Mouse (Mus musculus) liver, embryonic 12.5 days (tissue): ENCODE measurements at regions not wholly inside any gene's neighbourhood (a gene's known extent, or its start where the extent isn't known, plus 50 kb on each side); places are given as distances from the start of the nearest gene placed in this dataset.

Experiments used
- ATAC-seq: fragments of 200-750 bp; cut with Nextera tagmentation; 2 replicates; pipeline ENCODE4 v1.8.0; 2017; ENCODE audit warnings: moderate number of reproducible peaks, mild to moderate bottlenecking, moderate library complexity
- H3K27ac ChIP-seq: fragments of 300-500 bp; sonication (generic); 2 replicates; pipeline ENCODE4 v1.5.1; 2016; ENCODE audit warnings: mild to moderate bottlenecking
- H3K27me3 ChIP-seq: fragments of 300-500 bp; sonication (generic); replicated peaks from 2 replicates; pipeline ENCODE4 v1.6.1; 2016; ENCODE audit warnings: mild to moderate bottlenecking, moderate library complexity
- H3K36me3 ChIP-seq: fragments of 300-500 bp; sonication (generic); 2 replicates; pipeline ENCODE4 v1.6.1; 2016; ENCODE audit warnings: mild to moderate bottlenecking, moderate library complexity
- H3K4me1 ChIP-seq: fragments of 300-500 bp; sonication (generic); 2 replicates; pipeline ENCODE4 v1.6.1; 2016
- H3K4me2 ChIP-seq: fragments of 300-500 bp; sonication (generic); 2 replicates; pipeline ENCODE4 v1.6.1; 2016; ENCODE audit warnings: mild to moderate bottlenecking, moderate library complexity
- H3K4me3 ChIP-seq: fragments of 300-500 bp; sonication (generic); 2 replicates; pipeline ENCODE4 v1.5.1; 2016; ENCODE audit warnings: mild to moderate bottlenecking, moderate library complexity
- H3K9ac ChIP-seq: fragments of 300-500 bp; sonication (generic); 2 replicates; pipeline ENCODE4 v1.6.1; 2016; ENCODE audit warnings: mild to moderate bottlenecking, moderate library complexity
- H3K9me3 ChIP-seq: fragments of 300-500 bp; sonication (generic); replicated peaks from 2 replicates; pipeline ENCODE4 v1.6.1; 2016; ENCODE audit warnings: mild to moderate bottlenecking, moderate library complexity
- WGBS: fragments of 180-500 bp; shearing (Covaris S2); methylation state at CpG from one replicate; pipeline ENCODE4 v1.1.7; 2016; ENCODE audit not compliant: insufficient replicate concordance; 5-methylcytosine and 5-hydroxymethylcytosine counted together

DNA sequence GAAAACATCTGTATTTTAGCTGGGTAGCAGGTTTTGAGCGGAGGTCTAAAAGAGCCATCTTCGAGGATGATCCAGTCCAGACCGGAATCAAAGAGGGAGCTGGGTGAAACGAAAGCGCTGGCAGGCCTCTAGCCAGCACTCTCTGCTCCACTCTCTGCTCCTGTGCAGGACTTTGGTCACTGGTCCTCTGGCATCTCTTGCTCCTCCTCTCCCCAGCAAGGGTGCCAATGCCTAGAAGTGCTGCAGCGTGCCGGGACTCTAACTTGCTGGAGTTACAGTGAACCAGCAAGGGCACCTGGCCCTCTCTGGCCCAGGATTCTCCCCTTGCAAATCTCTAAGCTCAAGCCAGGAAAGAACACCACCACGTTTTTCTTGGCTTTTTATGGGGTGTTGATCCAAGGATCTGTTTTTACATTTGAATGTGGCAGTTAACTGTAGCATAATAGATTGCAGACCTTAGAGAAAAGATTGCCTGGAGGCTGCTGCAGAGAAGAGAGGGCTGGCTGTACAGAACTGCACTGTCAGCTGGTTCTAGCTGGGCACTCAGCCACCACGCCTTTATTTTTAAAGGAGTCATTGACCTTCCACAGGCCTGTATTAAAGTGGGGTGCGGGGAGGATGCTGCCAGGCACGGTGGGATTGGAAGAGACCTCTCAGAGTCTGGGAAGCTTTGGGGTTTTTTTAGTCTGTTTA, 101.1 kb upstream of the Sesn3 start:
- H3K36me3 ChIP-seq, result no peaks in the 10 kb centered on the region
- H3K27me3 ChIP-seq, result no peaks in the 10 kb centered on the region
- 0 out of 2 replicates have a peak, but pooled peaks cover 4% of the 10 kb centered on the region for H3K4me1 ChIP-seq
- no peak overlapping the region for H3K4me2 ChIP-seq
- H3K27ac ChIP-seq, result no peak overlapping the region
- no peak for ATAC-seq
- WGBS, result 27% methylated on average over 11 of the region's 11 CpGs
- H3K4me3 ChIP-seq, result no peak overlapping the region
- no peaks in the 10 kb centered on the region for H3K9me3 ChIP-seq
- H3K9ac ChIP-seq, result no peak overlapping the region

DNA sequence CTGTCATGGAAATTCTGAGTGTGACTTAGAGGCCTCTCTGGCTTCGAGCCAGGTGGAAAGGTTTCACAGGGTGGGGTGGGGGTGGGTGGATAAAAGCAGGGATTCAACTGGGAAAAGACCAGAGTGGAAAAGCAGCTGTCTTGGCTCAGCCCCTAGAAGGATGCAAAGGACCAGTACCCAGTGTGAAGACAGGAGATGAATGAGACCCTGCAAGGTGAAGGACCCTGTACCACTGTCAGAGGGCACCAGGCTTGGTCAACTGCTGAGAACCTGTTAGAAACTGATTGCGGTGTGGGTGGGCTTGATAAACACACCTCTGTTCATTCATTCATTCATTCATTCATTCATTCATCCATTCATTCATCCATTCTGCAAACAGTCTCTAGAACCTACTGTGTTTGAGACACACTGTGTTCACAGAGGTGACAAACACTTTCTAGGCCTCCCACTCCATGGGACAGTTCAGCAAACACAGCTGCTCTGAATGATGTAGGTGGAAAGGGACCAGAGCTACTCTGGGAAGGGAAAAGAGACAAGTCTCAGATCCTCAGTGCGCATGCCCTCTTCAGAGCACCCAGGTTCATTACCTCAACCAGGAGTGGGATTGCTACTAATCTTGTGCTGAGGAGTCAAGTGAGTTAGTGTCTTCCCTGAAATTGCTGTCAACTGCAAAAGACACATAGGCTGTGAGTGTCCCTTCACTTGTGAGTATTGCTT, 100.4 kb upstream of the Sesn3 start:
- Histone ChIP-seq H3K4me3 (no peak overlapping the region), H3K4me1 (0 out of 2 replicates have a peak, but pooled peaks cover 4% of the 10 kb centered on the region), H3K27ac (no peak overlapping the region), H3K9ac (no peak overlapping the region), H3K36me3 (no peaks in the 10 kb centered on the region), H3K4me2 (no peak overlapping the region), H3K9me3 (no peaks in the 10 kb centered on the region), H3K27me3 (no peaks in the 10 kb centered on the region)
- no peak for ATAC-seq
- 60% methylated on average over 3 of the region's 3 CpGs for WGBS

DNA sequence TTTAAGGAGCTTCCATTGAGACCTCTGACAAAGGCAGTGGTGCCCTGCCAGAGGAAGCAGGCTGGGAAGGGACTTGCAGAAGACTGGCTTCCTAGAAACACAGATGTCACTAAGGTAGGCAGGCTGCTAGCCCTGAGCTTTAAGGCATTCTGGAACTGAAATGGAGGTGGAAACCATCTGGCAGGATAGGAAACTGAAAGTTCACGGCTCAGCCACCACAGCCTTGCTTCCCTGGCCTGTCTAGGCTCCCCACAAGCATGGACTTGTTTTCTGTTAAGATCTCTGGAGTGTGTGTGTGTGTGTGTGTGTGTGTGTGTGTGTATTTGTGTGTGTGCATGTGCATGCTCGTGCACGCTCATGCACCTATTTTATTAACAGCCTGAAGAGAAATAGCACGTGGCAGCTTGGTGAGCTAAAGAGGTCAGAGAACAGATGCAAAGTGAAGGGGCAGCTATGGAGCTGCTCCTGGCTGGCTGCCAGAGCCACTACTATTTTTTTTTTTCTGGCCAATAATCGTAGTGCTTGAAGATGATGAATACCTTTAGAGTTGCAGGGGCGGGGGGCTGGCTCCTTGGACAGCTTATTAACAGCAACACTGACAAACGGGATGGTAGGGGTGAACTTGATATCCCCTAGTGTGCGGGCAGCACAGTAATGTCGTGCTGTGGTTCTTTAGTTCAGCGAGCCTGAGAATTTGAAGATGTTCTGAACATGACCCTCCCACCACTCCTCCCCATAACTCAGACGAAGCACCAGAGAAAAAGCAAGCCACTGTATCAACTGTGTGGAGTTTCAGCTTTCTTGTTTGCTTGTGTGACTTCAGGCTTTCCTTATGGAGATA, 99.6 kb upstream of the Sesn3 start:
- H3K27ac ChIP-seq, result no peak overlapping the region
- ATAC-seq, result no peak

DNA sequence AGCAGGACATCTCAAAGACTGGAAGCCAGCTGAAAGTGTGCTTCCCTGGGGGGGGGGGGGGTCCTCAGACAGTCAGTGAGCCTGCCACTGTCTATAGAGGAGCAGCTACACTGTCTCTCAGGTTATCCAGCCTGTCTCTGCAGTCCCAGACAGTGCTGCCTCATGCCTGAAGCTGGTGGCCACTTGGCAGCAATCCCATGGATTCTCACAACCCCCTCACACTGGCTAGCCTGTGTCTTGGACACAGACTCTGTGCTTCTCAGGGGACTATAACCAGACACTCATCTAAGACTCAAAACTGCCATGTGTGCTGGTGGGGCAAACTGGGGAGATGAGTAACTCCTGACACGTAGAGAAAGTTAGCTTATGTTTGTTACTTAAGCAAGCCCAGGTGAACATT, 95.1 kb upstream of the Sesn3 start:
- H3K27ac ChIP-seq, result no peak overlapping the region
- no peaks in the 10 kb centered on the region for H3K27me3 ChIP-seq
- no peaks in the 10 kb centered on the region for H3K36me3 ChIP-seq
- 58% methylated on average over 1 of the region's 1 CpGs for WGBS
- 0 out of 2 replicates have a peak, but pooled peaks cover 4% of the 10 kb centered on the region for H3K4me1 ChIP-seq
- H3K4me3 ChIP-seq, result no peak overlapping the region
- no peaks in the 10 kb centered on the region for H3K9me3 ChIP-seq
- ATAC-seq, result no peak
- H3K9ac ChIP-seq, result no peak overlapping the region
- H3K4me2 ChIP-seq, result no peak overlapping the region

More for the DNA sequence above, 99.6 kb upstream of the Sesn3 start:
- Histone ChIP-seq H3K4me2 (no peak overlapping the region), H3K9me3 (no peaks in the 10 kb centered on the region), H3K4me3 (no peak overlapping the region), H3K27me3 (no peaks in the 10 kb centered on the region), H3K36me3 (no peaks in the 10 kb centered on the region), H3K4me1 (0 out of 2 replicates have a peak, but pooled peaks cover 4% of the 10 kb centered on the region), H3K9ac (no peak overlapping the region)
- WGBS, result 49% methylated on average over 11 of the region's 11 CpGs

DNA sequence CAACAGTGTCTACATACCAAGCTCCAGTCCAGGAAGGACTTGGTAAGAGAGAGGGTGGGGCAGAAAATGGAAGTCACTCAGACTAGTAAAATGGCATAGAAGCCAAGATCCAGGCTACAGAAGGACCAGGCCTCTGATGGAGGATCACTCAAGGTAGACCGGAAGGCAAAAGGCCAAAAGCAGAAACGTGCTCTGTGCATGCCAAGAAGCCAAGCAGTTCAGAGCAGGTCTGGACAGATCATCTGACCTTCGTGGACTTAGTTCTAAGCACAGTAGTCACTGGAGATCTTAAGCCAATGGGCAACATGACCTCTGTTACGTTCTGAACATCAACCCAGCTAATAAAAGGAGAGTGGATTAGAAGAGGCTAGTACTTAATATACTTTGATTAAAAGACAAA, 90.6 kb upstream of the Sesn3 start:
- no peaks in the 10 kb centered on the region for H3K4me1 ChIP-seq
- no peaks in the 10 kb centered on the region for H3K27me3 ChIP-seq
- no peaks in the 10 kb centered on the region for H3K9me3 ChIP-seq
- H3K27ac ChIP-seq, result no peak overlapping the region
- no peak for ATAC-seq
- 66% methylated on average over 4 of the region's 4 CpGs for WGBS
- no peaks in the 10 kb centered on the region for H3K36me3 ChIP-seq
- H3K9ac ChIP-seq, result no peak overlapping the region
- H3K4me3 ChIP-seq, result no peak overlapping the region
- no peak overlapping the region for H3K4me2 ChIP-seq

DNA sequence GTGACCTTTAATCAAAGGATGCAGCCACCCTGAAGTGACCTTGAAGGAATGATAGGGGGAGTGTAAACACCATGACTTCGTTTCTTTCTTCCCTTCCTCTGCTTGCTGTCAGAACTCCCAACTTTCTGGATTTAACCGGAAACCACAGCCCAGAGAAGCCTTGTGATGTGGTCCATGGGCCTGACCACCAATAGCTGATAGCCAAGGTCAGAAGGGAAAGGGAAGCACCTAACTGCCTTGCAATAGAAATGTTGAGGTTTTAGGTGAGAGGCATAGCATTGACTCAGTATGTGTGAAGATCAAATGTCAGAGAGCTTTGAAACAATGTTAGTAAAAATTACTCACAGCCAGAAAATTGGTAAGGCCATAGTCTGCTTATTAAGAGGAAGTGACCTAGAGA, 89.2 kb upstream of the Sesn3 start:
- no peak overlapping the region for H3K9ac ChIP-seq
- no peak overlapping the region for H3K4me2 ChIP-seq
- no peak overlapping the region for H3K27ac ChIP-seq
- 24% methylated on average over 2 of the region's 2 CpGs for WGBS
- ATAC-seq, result no peak
- H3K4me3 ChIP-seq, result no peak overlapping the region
- no peaks in the 10 kb centered on the region for H3K4me1 ChIP-seq
- no peaks in the 10 kb centered on the region for H3K27me3 ChIP-seq
- H3K9me3 ChIP-seq, result no peaks in the 10 kb centered on the region
- no peaks in the 10 kb centered on the region for H3K36me3 ChIP-seq

DNA sequence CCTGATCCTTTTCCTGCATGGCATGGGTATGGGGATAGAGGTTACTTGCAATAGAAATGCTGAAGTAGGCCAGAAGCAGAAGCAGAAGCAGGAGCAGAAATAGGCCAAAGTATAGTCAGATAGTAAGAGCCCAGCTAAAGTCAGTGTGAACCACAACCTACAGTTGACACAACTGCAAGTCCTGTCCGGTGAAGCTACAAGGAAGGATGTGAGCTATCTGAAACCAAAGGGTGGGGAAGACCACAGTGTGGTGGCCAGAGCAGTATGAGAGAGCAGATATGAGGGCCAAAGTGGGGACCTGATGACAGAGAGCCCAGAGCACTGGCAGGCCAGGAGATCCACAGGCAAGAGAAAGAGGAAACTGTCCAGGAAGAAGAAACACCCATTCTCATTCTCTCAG, 87.1 kb upstream of the Sesn3 start:
- Histone ChIP-seq H3K4me1 (no peaks in the 10 kb centered on the region), H3K4me2 (no peak overlapping the region), H3K9me3 (no peaks in the 10 kb centered on the region), H3K4me3 (no peak overlapping the region), H3K36me3 (no peaks in the 10 kb centered on the region), H3K27me3 (no peaks in the 10 kb centered on the region), H3K27ac (no peak overlapping the region), H3K9ac (no peak overlapping the region)
- no peak for ATAC-seq
- WGBS, result 45% methylated on average over 1 of the region's 1 CpGs

DNA sequence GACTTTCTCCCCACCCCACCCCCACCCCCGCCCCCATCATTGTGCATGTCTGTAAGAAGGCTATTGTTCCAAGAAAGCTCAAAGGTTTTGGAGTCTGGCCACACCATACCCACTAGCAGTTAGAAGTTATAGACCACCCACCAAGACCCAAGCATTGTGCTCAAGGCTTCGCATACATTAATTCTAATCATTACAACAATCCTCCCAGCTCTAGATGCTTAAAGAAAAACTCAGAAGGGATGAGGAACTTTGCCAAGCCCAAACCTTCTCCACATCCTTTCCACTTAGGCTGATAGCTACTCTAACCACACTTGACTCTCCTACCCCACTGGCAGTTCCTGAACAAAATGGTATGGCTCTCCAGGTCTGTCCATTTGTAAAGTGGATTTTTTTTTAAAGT, 86.4 kb upstream of the Sesn3 start:
- WGBS, result 75% methylated on average over 2 of the region's 2 CpGs
- H3K4me3 ChIP-seq, result no peak overlapping the region
- no peak overlapping the region for H3K9ac ChIP-seq
- no peaks in the 10 kb centered on the region for H3K36me3 ChIP-seq
- no peak overlapping the region for H3K4me2 ChIP-seq
- H3K4me1 ChIP-seq, result no peaks in the 10 kb centered on the region
- no peak for ATAC-seq
- no peak overlapping the region for H3K27ac ChIP-seq
- H3K27me3 ChIP-seq, result no peaks in the 10 kb centered on the region
- H3K9me3 ChIP-seq, result no peaks in the 10 kb centered on the region

DNA sequence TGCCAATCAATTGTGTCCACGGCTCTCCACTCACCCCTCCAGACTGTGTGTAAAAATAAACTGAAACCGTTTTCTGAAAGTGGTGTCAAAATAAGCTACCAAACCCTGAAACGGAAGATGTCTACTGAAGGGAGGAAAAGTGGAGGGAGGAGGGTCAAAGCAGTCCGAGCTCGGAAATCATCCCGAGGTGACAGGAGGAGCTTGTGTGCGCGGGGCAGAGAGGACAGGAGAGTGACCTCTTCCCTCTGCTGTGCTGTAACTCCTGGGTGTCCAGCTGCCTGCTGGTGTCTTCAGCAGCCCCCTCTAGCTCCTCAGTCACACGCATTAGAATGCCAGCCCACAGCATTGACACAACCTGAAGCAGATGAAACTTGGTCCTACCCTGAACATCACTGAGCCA, 84.2 kb upstream of the Sesn3 start:
- ATAC-seq, result no peak

DNA sequence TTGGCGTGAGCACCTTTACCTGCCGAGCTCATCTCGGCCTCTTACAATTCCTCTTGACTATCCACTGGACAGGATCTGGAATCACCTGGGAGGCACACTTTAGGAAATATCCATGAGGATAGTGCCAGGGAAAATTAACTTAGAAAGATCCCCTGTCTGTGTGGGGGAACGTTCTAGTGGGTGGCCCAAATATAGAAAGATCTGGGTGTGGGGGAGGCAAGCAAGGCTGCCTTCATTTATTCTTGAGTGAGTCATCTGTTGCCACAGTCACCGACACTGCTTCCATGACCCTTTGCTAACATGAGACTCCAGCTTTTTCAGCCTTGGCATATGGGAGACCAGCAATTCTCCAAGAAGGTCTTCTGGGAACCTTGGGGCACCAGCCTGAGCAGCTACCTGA, 80.1 kb upstream of the Sesn3 start:
- Histone ChIP-seq H3K9me3 (no peaks in the 10 kb centered on the region), H3K27ac (no peak overlapping the region), H3K9ac (no peak overlapping the region), H3K4me2 (no peak overlapping the region), H3K27me3 (no peaks in the 10 kb centered on the region), H3K4me3 (no peak overlapping the region), H3K36me3 (no peaks in the 10 kb centered on the region), H3K4me1 (no peaks in the 10 kb centered on the region)
- 71% methylated on average over 5 of the region's 5 CpGs for WGBS
- ATAC-seq, result no peak

More for the DNA sequence above, 84.2 kb upstream of the Sesn3 start:
- H3K27ac ChIP-seq, result no peak overlapping the region
- H3K9ac ChIP-seq, result no peak overlapping the region
- no peak overlapping the region for H3K4me2 ChIP-seq
- no peak overlapping the region for H3K4me3 ChIP-seq
- H3K36me3 ChIP-seq, result no peaks in the 10 kb centered on the region
- H3K27me3 ChIP-seq, result no peaks in the 10 kb centered on the region
- 60% methylated on average over 9 of the region's 9 CpGs for WGBS
- H3K4me1 ChIP-seq, result no peaks in the 10 kb centered on the region
- no peaks in the 10 kb centered on the region for H3K9me3 ChIP-seq

DNA sequence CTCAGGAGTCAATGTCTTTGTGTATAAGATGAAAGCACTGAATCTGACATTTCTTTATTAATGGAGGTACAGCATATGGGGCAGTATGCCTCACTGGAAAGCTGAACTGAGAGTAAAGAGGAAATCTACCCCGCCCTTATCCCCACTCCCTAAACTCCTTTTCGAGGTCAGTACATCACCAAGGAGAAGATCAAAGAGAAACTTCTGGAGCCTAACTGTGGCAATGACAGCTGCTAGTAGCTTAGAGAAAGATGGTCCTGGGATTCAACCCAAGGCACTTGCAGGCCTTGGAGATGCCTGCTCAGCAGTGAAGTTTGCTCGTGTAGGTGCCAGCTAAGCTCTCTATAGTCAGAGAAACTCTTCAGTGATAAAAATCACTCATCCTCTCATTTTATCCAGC, 75.8 kb upstream of the Sesn3 start:
- Histone ChIP-seq H3K4me1 (no peaks in the 10 kb centered on the region), H3K27me3 (no peaks in the 10 kb centered on the region), H3K9ac (no peak overlapping the region), H3K36me3 (no peaks in the 10 kb centered on the region), H3K4me2 (no peak overlapping the region), H3K4me3 (no peak overlapping the region), H3K9me3 (no peaks in the 10 kb centered on the region), H3K27ac (no peak overlapping the region)
- 46% methylated on average over 3 of the region's 3 CpGs for WGBS
- no peak for ATAC-seq
